Mouse (Mus musculus) G1E (cell line): ENCODE results near the gene Ccm2.

Experiments used
- CTCF ChIP-seq: IDR thresholded peaks from 2 replicates; pipeline ENCODE4 v1.5.1; 2012; ENCODE audit warnings: low read depth, low read length, inconsistent platforms, mixed read lengths
- GATA1 ChIP-seq: IDR thresholded peaks from 2 replicates; pipeline ENCODE4 v1.6.1; 2012; ENCODE audit warnings: borderline replicate concordance, low read length, inconsistent platforms, mixed read lengths
- POLR2AphosphoS5 ChIP-seq: IDR thresholded peaks from 2 replicates; pipeline ENCODE4 v1.6.1; 2012; ENCODE audit warnings: low read depth, low read length, inconsistent platforms; ENCODE audit not compliant: insufficient replicate concordance

DNA sequence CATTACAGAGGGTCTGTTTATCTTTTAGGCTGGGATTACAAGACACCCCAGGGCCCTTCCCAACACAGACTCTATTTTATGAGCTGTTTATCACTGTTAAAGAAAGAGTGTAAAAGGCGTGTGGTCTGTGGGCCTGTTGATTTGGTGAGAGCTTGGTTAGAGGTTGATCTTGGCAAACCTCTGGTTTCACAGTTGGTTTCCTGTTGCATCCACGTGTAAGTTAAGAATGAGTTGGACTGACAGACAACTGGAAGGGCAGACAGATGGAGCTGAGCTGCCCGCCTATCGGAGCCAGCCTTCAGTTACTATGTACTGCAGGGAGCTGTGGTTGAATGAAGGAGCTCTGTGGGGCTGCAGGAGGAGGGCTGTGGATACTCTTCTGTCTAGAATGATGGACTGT, 19.8 kb downstream of the Ccm2 start:
- TF ChIP-seq CTCF (no peak), GATA1 (no peak), POLR2AphosphoS5 (no peak)
